Mouse (Mus musculus): ENCODE results near the gene Ipo7.

DNA sequence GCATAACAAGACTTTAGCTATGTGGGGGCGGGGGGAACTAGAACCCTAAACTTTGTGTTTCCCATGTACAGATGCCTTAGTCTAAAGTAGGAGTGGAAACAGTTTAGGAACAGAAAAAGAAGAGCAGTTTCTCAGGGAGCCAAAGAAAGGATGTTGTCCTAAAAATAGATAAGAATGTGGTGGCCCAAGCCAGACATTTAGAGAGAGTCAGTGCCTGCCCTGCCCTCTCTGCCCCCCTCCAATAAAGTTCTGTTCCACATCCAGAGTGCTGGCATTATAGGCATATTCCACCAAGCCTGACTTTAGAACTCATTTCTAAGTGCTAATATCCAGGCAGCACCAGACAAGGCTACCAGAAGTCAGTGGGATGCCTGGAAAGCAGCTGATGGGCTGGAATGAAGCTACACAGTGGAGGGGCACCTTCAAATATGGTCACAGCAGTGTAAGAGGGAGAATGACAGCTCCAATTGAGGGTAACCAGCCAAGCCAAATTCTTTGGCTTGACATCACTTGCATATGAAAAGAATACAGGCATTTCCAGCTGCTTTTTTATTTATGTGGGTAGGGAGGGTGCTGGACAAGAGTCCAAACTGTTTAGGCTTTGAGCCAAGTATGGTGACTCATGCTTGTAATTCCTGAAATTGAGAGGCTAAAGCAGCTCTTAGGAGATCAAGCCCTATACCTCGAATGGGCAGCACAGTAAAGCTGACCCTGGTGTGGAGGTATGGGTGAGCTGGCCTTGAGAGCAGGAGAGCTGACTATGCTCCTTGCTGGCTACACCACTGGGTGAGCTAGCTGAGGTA is 24.7 kb upstream of the Ipo7 start:
- TF ChIP-seq CTCF (IDR thresholded peaks at IDR 0.05; ENCODE audit: borderline replicate concordance, control insufficient read depth, extremely low read depth, insufficient read depth, low read length, poor library complexity) (no peak), POLR2A (IDR thresholded peaks at IDR 0.05; ENCODE audit: control insufficient read depth, extremely low read depth, insufficient read depth, low read length, poor library complexity) (no peak)
